Mouse (Mus musculus): ENCODE data around the gene Cep97. TPM values are rescaled to one million over a fixed set of nuclear protein-coding genes. Genes with fewer than 3 reads are reported as not detected.

Gene Cep97
- polyA plus RNA-seq, 1 experiment, result 6.7 TPM

- peaks cover 7% of the 10 kb centered on the region for H3K4me1 ChIP-seq (ENCODE audit: control insufficient read depth, insufficient read depth, low read length)
- H3K27ac ChIP-seq (ENCODE audit: insufficient read depth, low read length), result no peak overlapping the region
- H3K4me3 ChIP-seq (ENCODE audit: insufficient read depth, low read length), result no peak overlapping the region
- TF ChIP-seq POLR2A (IDR thresholded peaks at IDR 0.05; ENCODE audit: low read depth, low read length) (no peak), CTCF (IDR thresholded peaks at IDR 0.05; ENCODE audit: borderline replicate concordance, insufficient read depth, low read length) (no peak)
These were observed 41.1 kb downstream of the Cep97 start for GRCm38 (mm10) chr16:55893410-55894107.

DNA sequence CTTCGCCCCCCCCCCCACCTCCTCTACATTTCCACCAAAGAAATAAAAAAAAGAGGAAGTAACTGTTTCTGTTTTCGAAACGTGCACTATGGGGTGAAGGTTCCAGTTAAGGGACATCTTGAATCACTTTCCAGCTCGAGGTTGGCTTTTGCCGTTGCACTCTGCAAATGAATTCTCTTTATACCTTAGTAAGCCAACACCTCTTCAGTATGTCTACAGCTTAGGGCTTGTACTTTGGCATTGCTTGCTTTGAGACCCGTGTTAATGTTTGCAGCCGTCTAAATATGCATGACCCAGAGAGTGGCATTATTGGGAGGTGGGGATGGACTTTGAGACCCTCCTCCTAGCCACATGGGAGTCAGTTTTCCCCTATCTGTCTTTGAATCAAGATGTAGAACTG, 42.2 kb downstream of the Cep97 start:
- no peak overlapping the region for H3K4me3 ChIP-seq (ENCODE audit: insufficient read depth, low read length)
- no peak for TF ChIP-seq CTCF (IDR thresholded peaks at IDR 0.05; ENCODE audit: borderline replicate concordance, insufficient read depth, low read length)
- TF ChIP-seq POLR2A (IDR thresholded peaks at IDR 0.05; ENCODE audit: low read depth, low read length), result no peak
- peaks cover 7% of the 10 kb centered on the region for H3K4me1 ChIP-seq (ENCODE audit: control insufficient read depth, insufficient read depth, low read length)
- H3K27ac ChIP-seq (ENCODE audit: insufficient read depth, low read length), result no peak overlapping the region

DNA sequence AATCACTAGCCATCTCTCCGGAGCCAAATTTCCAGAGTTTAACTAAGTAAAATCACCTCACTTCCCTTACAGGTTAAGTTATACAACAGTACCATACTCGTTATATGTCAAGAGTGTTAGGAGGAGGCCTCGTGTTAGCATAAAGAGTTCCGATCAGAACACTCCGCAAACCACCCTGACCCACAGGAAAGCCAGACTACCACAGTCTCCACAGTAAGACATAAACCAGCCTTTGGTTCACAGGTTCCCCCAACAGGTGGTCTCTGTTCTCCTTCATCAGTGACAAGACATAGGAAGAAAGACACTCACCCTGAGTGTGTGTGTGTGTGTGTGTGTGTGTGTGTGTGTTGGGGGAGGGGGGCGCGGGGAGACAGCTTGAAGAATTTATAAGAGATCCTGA, 43.3 kb downstream of the Cep97 start:
- H3K4me1 ChIP-seq (ENCODE audit: control insufficient read depth, insufficient read depth, low read length), result peaks cover 7% of the 10 kb centered on the region
- no peak overlapping the region for H3K27ac ChIP-seq (ENCODE audit: insufficient read depth, low read length)
- TF ChIP-seq CTCF (IDR thresholded peaks at IDR 0.05; ENCODE audit: borderline replicate concordance, insufficient read depth, low read length) (no peak), POLR2A (IDR thresholded peaks at IDR 0.05; ENCODE audit: low read depth, low read length) (no peak)
- H3K4me3 ChIP-seq (ENCODE audit: insufficient read depth, low read length), result no peak overlapping the region

DNA sequence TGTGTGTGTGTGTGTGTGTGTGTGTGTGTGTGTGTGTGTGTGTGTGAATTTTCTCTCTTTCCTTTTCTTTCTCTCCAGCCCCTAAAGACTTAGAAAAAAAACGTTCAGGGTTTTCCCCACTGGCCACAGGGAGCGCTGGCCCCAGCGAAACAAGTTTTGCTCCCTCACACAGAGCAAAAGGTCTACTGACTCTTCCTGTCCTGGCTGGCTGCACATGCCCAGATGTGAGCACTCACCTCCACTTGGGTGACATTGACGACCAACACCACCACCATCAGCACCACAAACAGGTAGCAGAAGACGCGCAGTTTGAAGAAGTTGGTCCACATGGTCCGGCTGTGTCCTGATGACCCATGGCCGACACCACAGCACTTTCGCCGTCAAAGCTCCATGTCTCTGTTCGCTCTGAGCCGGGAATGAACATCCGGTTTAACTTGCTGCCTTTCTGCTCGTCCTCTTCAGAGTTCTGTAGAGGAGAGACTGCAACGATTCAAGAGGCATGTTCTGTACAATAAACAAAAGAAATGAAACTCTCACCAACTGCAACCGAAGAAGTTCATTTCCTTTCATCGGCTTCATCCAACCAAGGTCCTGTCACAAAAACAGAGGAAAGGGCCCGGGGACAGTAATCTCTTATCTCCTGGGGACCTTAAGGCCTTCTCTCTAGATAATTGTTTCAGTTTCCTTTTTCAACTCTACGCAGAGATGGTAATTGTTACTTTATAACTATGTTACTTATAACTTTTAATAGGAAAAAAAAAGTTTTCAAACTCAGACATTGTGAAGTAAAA, 44.1 kb downstream of the Cep97 start:
- H3K4me1 ChIP-seq (ENCODE audit: control insufficient read depth, insufficient read depth, low read length), result peaks cover 4% of the 10 kb centered on the region; the same call in 1 of the 2 replicates
- no peak overlapping the region for H3K27ac ChIP-seq (ENCODE audit: insufficient read depth, low read length)
- no peak overlapping the region for H3K4me3 ChIP-seq (ENCODE audit: insufficient read depth, low read length)
- TF ChIP-seq CTCF (IDR thresholded peaks at IDR 0.05; ENCODE audit: borderline replicate concordance, insufficient read depth, low read length), result no peak
- TF ChIP-seq POLR2A (IDR thresholded peaks at IDR 0.05; ENCODE audit: low read depth, low read length), result no peak

DNA sequence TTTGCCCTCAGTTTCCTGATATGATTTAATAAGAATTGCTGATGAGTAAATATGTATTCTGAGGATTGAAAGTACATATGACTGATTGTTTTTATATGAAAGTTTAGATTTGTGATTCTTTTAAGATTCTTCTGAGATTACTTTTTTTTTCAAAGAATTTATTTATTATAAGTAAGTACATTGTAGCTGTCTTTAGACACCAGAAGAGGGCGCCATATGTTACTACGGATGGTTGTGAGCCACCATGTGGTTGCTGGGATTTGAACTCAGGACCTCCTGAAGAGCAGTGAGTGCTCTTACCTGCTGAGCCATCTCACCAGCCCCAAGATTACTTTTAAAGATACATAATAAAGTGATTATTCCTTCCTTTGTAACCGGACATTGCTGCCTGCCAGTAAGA, 45.2 kb downstream of the Cep97 start:
- Histone ChIP-seq H3K27ac (ENCODE audit: insufficient read depth, low read length) (no peak overlapping the region), H3K4me1 (ENCODE audit: control insufficient read depth, insufficient read depth, low read length) (peaks cover 8% of the 10 kb centered on the region; the same call in 1 of the 2 replicates), H3K4me3 (ENCODE audit: insufficient read depth, low read length) (no peak overlapping the region)
- TF ChIP-seq CTCF (IDR thresholded peaks at IDR 0.05; ENCODE audit: borderline replicate concordance, insufficient read depth, low read length) (no peak), POLR2A (IDR thresholded peaks at IDR 0.05; ENCODE audit: low read depth, low read length) (no peak)

DNA sequence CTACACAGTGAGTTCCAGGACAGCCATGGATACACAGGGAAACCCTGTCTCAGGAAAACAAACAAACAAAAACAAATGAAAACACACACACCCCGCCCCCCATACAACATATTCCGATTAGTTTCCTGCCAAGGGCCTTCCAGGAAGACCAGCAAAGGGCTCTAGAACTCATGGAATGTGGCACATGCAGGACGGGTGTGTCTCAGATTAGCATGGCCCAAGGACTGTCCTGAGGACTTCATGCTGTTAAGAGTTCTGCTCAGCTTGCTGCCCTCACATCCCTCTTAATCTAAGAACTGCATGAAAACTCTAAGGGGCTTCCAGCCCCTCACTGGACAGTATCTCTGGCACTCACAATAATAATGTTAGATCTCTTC, 46.1 kb downstream of the Cep97 start:
- Histone ChIP-seq H3K4me1 (ENCODE audit: control insufficient read depth, insufficient read depth, low read length) (peaks cover 7% of the 10 kb centered on the region; the same call in 1 of the 2 replicates), H3K4me3 (ENCODE audit: insufficient read depth, low read length) (no peak overlapping the region), H3K27ac (ENCODE audit: insufficient read depth, low read length) (no peak overlapping the region)
- no peak for TF ChIP-seq POLR2A (IDR thresholded peaks at IDR 0.05; ENCODE audit: low read depth, low read length)
- no peak for TF ChIP-seq CTCF (IDR thresholded peaks at IDR 0.05; ENCODE audit: borderline replicate concordance, insufficient read depth, low read length)

DNA sequence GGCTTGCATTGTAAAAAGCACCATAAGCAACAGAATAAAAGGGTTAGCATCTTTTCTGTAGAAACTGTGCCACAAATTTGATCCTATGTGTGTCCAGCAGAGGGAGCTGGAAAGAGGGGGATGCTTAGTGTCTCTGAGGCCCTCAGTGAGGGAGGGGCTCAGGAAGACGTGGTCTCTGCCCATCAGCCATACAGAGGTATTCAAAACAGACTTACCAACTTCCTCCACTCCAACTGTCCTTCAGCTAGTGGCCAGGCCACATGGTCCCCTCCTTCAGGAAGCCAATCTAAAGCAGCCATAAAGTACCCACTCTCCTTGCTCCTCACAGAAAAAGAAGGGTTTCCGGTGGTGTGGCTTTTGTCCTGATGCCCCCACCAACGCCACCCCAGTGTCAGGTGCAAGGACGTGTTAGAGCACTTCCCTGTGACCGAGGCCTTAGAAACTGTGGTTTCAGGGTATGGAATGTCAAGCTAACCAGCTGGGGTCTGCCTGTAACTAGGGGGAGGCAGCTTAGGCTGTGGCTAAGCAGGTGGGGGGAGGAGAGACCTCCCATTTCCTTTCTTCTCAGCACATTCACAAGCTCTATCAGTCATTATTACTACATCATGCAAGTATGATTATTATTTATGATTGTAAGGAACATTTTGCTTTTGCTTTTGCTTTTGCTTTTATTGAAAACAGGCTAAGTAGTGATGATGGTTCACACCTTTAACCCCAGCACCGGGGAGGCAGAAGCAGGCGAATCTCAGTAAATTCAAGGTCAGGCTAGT, 46.7 kb downstream of the Cep97 start:
- H3K27ac ChIP-seq (ENCODE audit: insufficient read depth, low read length), result no peak overlapping the region
- H3K4me1 ChIP-seq (ENCODE audit: control insufficient read depth, insufficient read depth, low read length), result peaks cover 7% of the 10 kb centered on the region; the same call in 1 of the 2 replicates
- H3K4me3 ChIP-seq (ENCODE audit: insufficient read depth, low read length), result no peak overlapping the region
- TF ChIP-seq CTCF (IDR thresholded peaks at IDR 0.05; ENCODE audit: borderline replicate concordance, insufficient read depth, low read length), result no peak
- TF ChIP-seq POLR2A (IDR thresholded peaks at IDR 0.05; ENCODE audit: low read depth, low read length), result no peak

DNA sequence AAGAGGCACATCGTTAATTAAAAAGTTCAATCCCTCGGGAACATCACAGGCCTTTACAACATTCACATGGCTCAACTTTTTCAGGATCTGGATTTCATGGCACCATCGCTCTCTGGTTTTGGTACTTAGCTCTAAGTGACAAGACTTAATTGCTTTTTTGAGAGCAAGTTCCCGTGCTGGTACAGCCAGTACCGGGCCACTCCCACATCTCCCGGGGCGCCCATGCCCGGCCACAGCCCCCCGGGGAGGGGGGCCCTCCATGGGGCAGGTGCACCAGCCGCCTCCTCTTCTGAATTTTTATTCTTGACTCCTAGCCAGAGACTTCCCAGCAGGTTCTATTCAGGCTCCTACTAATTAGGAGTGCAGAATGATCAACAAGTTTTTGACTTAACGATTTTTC, 50.4 kb downstream of the Cep97 start:
- TF ChIP-seq CTCF (IDR thresholded peaks at IDR 0.05; ENCODE audit: borderline replicate concordance, insufficient read depth, low read length), result no peak
- no peak for TF ChIP-seq POLR2A (IDR thresholded peaks at IDR 0.05; ENCODE audit: low read depth, low read length)
- H3K27ac ChIP-seq (ENCODE audit: insufficient read depth, low read length), result no peak overlapping the region
- H3K4me1 ChIP-seq (ENCODE audit: control insufficient read depth, insufficient read depth, low read length), result peaks cover 7% of the 10 kb centered on the region; the same call in 1 of the 2 replicates
- no peak overlapping the region for H3K4me3 ChIP-seq (ENCODE audit: insufficient read depth, low read length)

GRCm38 (mm10) chr16:55876025-55876424, 58.6 kb downstream of the Cep97 start:
- no peak overlapping the region for H3K4me3 ChIP-seq (ENCODE audit: insufficient read depth, low read length)
- H3K27ac ChIP-seq (ENCODE audit: insufficient read depth, low read length), result no peak overlapping the region
- no peak for TF ChIP-seq POLR2A (IDR thresholded peaks at IDR 0.05; ENCODE audit: low read depth, low read length)
- TF ChIP-seq CTCF (IDR thresholded peaks at IDR 0.05; ENCODE audit: borderline replicate concordance, insufficient read depth, low read length), result no peak
- H3K4me1 ChIP-seq (ENCODE audit: control insufficient read depth, insufficient read depth, low read length), result no peaks in the 10 kb centered on the region

Data from embryonic fibroblast, embryonic 13.5 days (primary cell).